Mouse (Mus musculus): Measurements from ENCODE around the gene Gls2.

GRCm38 (mm10) chr10:128201856-128202255, 7.6 kb downstream of the Gls2 start:
- TF ChIP-seq POLR2A (IDR thresholded peaks at IDR 0.05; ENCODE audit: borderline replicate concordance, insufficient read depth, low read length) (no peak), CTCF (IDR thresholded peaks at IDR 0.05; ENCODE audit: borderline replicate concordance, insufficient read depth, low read depth, low read length) (no peak)
